8 mouse cellular contexts compared by ENCODE assay signal in the genomic region with DNA sequence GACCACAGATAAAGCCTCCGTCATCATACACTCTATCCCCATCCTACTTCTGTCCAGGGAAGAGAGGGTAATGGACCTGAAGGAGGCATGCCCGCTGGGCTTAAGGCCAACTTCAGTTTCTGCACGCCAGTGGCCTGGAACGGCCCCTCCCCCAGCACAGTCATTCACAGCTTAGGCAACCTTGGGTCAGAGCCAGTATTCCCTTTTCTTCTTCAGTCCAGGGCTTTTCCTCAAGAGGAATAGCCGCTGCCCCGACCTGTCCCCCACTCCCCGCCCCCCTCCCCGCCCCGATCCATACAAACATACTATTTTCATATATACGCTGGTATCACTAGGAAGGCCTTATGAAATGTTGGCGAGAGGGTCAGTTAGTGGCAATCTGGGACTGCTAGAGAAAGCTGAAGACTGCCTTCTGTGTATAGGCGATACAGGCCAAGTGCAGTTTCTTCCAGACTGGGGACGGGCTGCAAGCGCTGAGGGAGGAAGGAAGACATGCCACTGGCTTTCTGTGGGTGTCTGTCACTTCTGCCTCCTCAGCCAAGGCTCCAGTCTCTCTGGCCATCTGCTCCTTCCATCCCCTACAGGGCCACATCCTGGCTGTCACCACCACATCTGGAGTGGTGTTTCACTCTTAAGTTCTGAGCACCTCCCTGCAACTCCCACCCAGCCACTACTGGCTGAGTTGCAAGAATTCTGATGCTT.
DNase-seq lines count a peak whose midpoint lies in the region; TF ChIP-seq lines count a peak whose summit lies in the region.
"Had no signal": no experiment of that assay in that cellular context is flagged by ENCODE, and none has a peak within 500 bp of the region (broad histone marks: within the 10 kb centered on the region; RNA-seq: fewer than 3 reads in every experiment).

No protein-coding gene starts in this region.

- peaks cover 3% of the 10 kb centered on the region for H3K4me1 ChIP-seq in heart, adult 2 months (ENCODE audit: control insufficient read depth, insufficient read depth, low read length)
- peaks cover 11% of the 10 kb centered on the region for H3K4me1 ChIP-seq in kidney, adult 2 months (ENCODE audit: control insufficient read depth, insufficient read depth, low read length)
- no peaks in the 10 kb centered on the region for H3K4me1 ChIP-seq in lung, adult 2 months (ENCODE audit: control insufficient read depth, insufficient read depth, low read length)

- WGBS in heart, adult 2 months, result 28% methylated on average over 14 of the region's 14 CpGs
- WGBS in kidney, adult 2 months, result 16% methylated on average over 14 of the region's 14 CpGs
- WGBS in lung, adult 2 months, result 30% methylated on average over 14 of the region's 14 CpGs

- no peak for TF ChIP-seq CTCF in heart, adult 2 months (IDR thresholded peaks at IDR 0.05)
- no peak for TF ChIP-seq CTCF in kidney, adult 2 months (conservative IDR thresholded peaks at IDR 0.05; ENCODE audit: insufficient read depth, insufficient read length, low read depth, low read length)
- TF ChIP-seq CTCF in lung, adult 2 months (IDR thresholded peaks at IDR 0.05; ENCODE audit: insufficient read depth, low read length), result no peak

- no peaks in the 10 kb centered on the region for H3K36me3 ChIP-seq in heart, adult 2 months (ENCODE audit: control insufficient read depth, insufficient read depth, low read length)
- no peaks in the 10 kb centered on the region for H3K36me3 ChIP-seq in kidney, adult 2 months (ENCODE audit: control insufficient read depth, insufficient read depth, low read length)

- H3K27me3 ChIP-seq in heart, adult 2 months (ENCODE audit: control insufficient read depth, insufficient read depth, low read length), result no peaks in the 10 kb centered on the region
- no peaks in the 10 kb centered on the region; the same call in 1 of the 2 replicates for H3K27me3 ChIP-seq in kidney, adult 2 months (replicated peaks; ENCODE audit: control insufficient read depth, insufficient read depth, low read length)

- no peak for TF ChIP-seq EP300 in heart, adult 2 months (IDR thresholded peaks at IDR 0.05; ENCODE audit: insufficient read depth, low read depth, low read length)

- TF ChIP-seq POLR2A in heart, adult 2 months (IDR thresholded peaks at IDR 0.05; ENCODE audit: insufficient read depth, low read depth, low read length), result no peak
- no peak for TF ChIP-seq POLR2A in kidney, adult 2 months (IDR thresholded peaks at IDR 0.05; ENCODE audit: low read depth, low read length)
- no peak for TF ChIP-seq POLR2A in lung, adult 2 months (IDR thresholded peaks at IDR 0.05; ENCODE audit: borderline replicate concordance, extremely low read depth, low read depth, low read length)

- intact Hi-C loops in heart, adult 2 months (cut with DNase I), result no loop called here

- H3K79me2 ChIP-seq in heart, adult 2 months (replicated peaks; ENCODE audit: control insufficient read depth, insufficient read depth, low read length), result no peaks in the 10 kb centered on the region

- no peak overlapping the region for H3K9ac ChIP-seq in heart, adult 2 months (ENCODE audit: low read depth, low read length)

- no peak overlapping the region for H3K4me3 ChIP-seq in heart, adult 2 months
- no peak overlapping the region for H3K4me3 ChIP-seq in kidney, adult 2 months (ENCODE audit: insufficient read depth, low read depth, low read length)
- no peak overlapping the region for H3K4me3 ChIP-seq in lung, adult 2 months (replicated peaks; ENCODE audit: extremely low read depth, low read depth, low read length)
- H3K4me3 ChIP-seq: left cerebral cortex, adult 2 months had no signal

- 0 out of 2 replicates have a peak overlapping the region, but pooled peaks have one; percentile 4 for H3K27ac ChIP-seq in heart, adult 2 months
- no peak overlapping the region for H3K27ac ChIP-seq in kidney, adult 2 months (ENCODE audit: insufficient read depth, low read depth, low read length)
- H3K27ac ChIP-seq: left cerebral cortex, adult 2 months had no signal

- DNase-seq in Muller cell, postnatal 12 days (ENCODE audit: inconsistent ontology term), result peak; percentile 77
- peak; percentile 74 to 95 for DNase-seq in adrenal gland, adult (ENCODE audit: inconsistent age in 2 of 2, low spot score in 1 of 2)
- peak; percentile 77 to 81 for DNase-seq in heart, adult 2 months
- DNase-seq in kidney, adult 2 months, result peak; percentile 99
- DNase-seq in lung, adult 2 months, result peak; percentile 65
- peak; percentile 33 to 34 for DNase-seq in right cerebral cortex, postnatal 36 days (ENCODE audit: low spot score in 2 of 2)
- DNase-seq in spleen, adult 18-20 months, result no peak

Comparison
In these comparisons a context has a peak if more than half of its experiments do, and no peak if none do; other contexts are left out.
1. DNase-seq: peak in Muller cell, postnatal 12 days (single experiment), adrenal gland, adult (2 of 2), heart, adult 2 months (2 of 2), kidney, adult 2 months (single experiment), lung, adult 2 months (single experiment) and right cerebral cortex, postnatal 36 days (2 of 2); none in spleen, adult 18-20 months (0 of 2).